Mouse (Mus musculus) heart, embryonic 10.5 days (tissue): Measurements from ENCODE around the gene Samt3. TPM values are rescaled to one million over a fixed set of nuclear protein-coding genes. Genes with fewer than 3 reads are reported as not detected.

Experiments used
- DNase-seq: peaks from one replicate; pipeline ENCODE4 v3.0.0-alpha.2; 2017; ENCODE audit warnings: low spot score
- H3K27ac ChIP-seq: fragments of 300-500 bp; sonication (generic); 2 replicates; pipeline ENCODE4 v1.5.1; 2016; ENCODE audit warnings: mild to moderate bottlenecking
- H3K27me3 ChIP-seq: fragments of 300-500 bp; sonication (generic); 2 replicates; pipeline ENCODE4 v1.6.1; 2016; ENCODE audit warnings: mild to moderate bottlenecking; ENCODE audit not compliant: poor library complexity, insufficient read depth, severe bottlenecking
- H3K36me3 ChIP-seq: fragments of 300-500 bp; sonication (generic); 2 replicates; pipeline ENCODE4 v1.6.1; 2016; ENCODE audit warnings: mild to moderate bottlenecking, moderate library complexity
- H3K4me1 ChIP-seq: fragments of 300-500 bp; sonication (generic); 2 replicates; pipeline ENCODE4 v1.6.1; 2016; ENCODE audit warnings: mild to moderate bottlenecking
- H3K4me3 ChIP-seq: fragments of 300-500 bp; sonication (generic); 2 replicates; pipeline ENCODE4 v1.5.1; 2016; ENCODE audit warnings: mild to moderate bottlenecking, moderate library complexity
- H3K9me3 ChIP-seq: fragments of 300-500 bp; sonication (generic); 2 replicates; pipeline ENCODE4 v1.6.1; 2016; ENCODE audit warnings: mild to moderate bottlenecking, moderate library complexity
- WGBS: fragments of 180-500 bp; shearing (Covaris S2); methylation state at CpG from one replicate; pipeline ENCODE4 v1.1.7; 2016; 5-methylcytosine and 5-hydroxymethylcytosine counted together
- polyA plus RNA-seq: library from polyadenylated mRNA; unstranded; fragments of >200 nt; fragmentation: Nextera tagmentation; extraction: Ambion mirVana; gene quantifications from 2 replicates; pipeline ENCODE4 v1.2.1, GENCODE M21; 2016

Samt3 gene
- not detected in 2 replicates for polyA plus RNA-seq

DNA sequence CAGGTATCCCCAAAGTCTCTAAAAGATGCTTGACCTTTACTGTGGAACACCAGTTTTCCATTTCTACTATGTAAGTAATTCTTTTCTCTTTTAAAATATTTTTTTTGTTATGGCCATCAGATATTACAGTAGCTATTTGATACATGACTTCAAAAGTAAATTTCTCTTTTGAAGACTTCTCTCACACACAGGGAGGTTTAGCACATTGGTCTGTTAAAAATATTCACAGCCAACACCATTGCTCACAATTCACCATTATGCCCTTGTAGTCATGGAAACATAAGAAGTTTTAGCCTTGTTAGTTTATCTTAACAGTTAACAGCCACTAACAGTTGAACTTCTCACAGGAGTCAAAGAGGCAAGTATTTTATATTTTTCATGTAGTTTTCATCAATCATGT, at the start of gene Samt3:
Gene Samt3, plus strand, starts transcription at position 301 of the 400 bp plus-strand sequence.
- Histone ChIP-seq H3K27me3 (no peaks in the 10 kb centered on the region), H3K4me1 (no peaks in the 10 kb centered on the region), H3K9me3 (no peaks in the 10 kb centered on the region), H3K4me3 (no peak within 1 kb of the TSS), H3K27ac (no peak within 1 kb of the TSS), H3K36me3 (no peaks in the 10 kb centered on the region)
- no peak for DNase-seq

DNA sequence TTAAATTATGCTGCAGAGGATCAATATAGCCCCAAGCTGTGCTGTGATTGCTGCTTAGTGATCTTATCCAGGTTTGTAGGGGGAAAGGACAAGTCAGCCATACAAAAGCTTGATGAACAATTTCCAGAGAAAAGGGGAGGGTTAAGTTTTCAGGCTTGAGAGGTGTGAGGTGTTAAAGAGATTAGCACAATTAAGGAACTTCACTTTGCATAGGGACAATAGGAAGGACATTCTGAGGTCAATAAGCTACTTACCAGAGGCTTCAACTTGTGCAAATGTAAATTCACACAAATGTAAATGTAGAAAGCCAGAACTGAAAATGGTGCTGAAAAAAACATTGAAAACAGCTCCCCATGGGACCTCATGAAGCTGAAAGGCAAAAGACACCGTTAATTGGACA, 27.4 kb upstream of the Samt3 start:
- Histone ChIP-seq H3K9me3 (no peaks in the 10 kb centered on the region), H3K27me3 (no peaks in the 10 kb centered on the region), H3K27ac (no peak overlapping the region), H3K4me1 (no peaks in the 10 kb centered on the region), H3K36me3 (no peaks in the 10 kb centered on the region), H3K4me3 (no peak overlapping the region)
- DNase-seq, result no peak
- 13% methylated on average over 1 of the region's 1 CpGs for WGBS

DNA sequence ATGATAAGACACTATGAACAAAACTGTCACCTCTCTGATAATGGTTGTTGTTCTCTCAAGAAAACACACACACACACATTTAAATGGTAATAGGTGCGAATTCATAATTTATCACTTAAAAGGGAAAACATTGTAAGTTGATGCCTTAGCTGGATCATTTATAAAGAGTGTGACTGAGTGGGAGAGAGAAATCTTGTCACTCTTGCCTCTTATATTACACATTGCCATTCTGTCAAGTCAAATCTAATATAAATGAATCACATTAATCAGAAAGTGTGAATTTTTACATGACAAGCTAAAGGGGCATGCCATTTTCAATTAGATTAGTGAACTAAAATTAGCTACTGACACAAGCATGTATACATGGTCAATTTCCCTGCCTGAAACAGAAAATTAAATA, 44.7 kb downstream of the Samt3 start:
- no peaks in the 10 kb centered on the region for H3K27me3 ChIP-seq
- WGBS, result 79% methylated on average over 1 of the region's 1 CpGs
- no peaks in the 10 kb centered on the region for H3K9me3 ChIP-seq
- no peak overlapping the region for H3K4me3 ChIP-seq
- no peaks in the 10 kb centered on the region for H3K36me3 ChIP-seq
- DNase-seq, result no peak
- H3K27ac ChIP-seq, result no peak overlapping the region
- H3K4me1 ChIP-seq, result no peaks in the 10 kb centered on the region

Other genes with a start within 250 kb of the Samt3 start
- 0.07 and 0.11 TPM in 2 replicates for gene 5430427O19Rik, start 173.8 kb upstream of the Samt3 start, polyA plus RNA-seq
- gene Nr0b1, start 147.6 kb downstream of the Samt3 start, polyA plus RNA-seq, result 0.09 TPM in 1 of 2 replicates, not detected in the other